Mouse (Mus musculus) embryonic facial prominence, embryonic 10.5 days (tissue): ENCODE measurements around the gene Wsb1. TPM values are rescaled to one million over a fixed set of nuclear protein-coding genes. Genes with fewer than 3 reads are reported as not detected.

Source experiments
- DNase-seq: peaks from one replicate; pipeline ENCODE4 v3.0.0-alpha.2; 2017; ENCODE audit warnings: low spot score
- H3K27ac ChIP-seq: fragments of 300-500 bp; sonication (generic); replicated peaks from 2 replicates; pipeline ENCODE4 v1.5.1; 2016; ENCODE audit warnings: mild to moderate bottlenecking
- H3K27me3 ChIP-seq: fragments of 300-500 bp; sonication (generic); replicated peaks from 2 replicates; pipeline ENCODE4 v1.6.1; 2016; ENCODE audit warnings: low read depth, mild to moderate bottlenecking; ENCODE audit not compliant: poor library complexity, severe bottlenecking
- H3K36me3 ChIP-seq: fragments of 300-500 bp; sonication (generic); replicated peaks from 2 replicates; pipeline ENCODE4 v1.6.1; 2016; ENCODE audit warnings: mild to moderate bottlenecking, moderate library complexity
- H3K4me1 ChIP-seq: fragments of 300-500 bp; sonication (generic); 2 replicates; pipeline ENCODE4 v1.6.1; 2016
- H3K4me3 ChIP-seq: fragments of 300-500 bp; sonication (generic); 2 replicates; pipeline ENCODE4 v1.5.1; 2016; ENCODE audit warnings: mild to moderate bottlenecking, moderate library complexity
- H3K9me3 ChIP-seq: fragments of 300-500 bp; sonication (generic); 2 replicates; pipeline ENCODE4 v1.6.1; 2016; ENCODE audit warnings: mild to moderate bottlenecking
- WGBS: fragments of 180-500 bp; shearing (Covaris S2); methylation state at CpG from one replicate; pipeline ENCODE4 v1.1.7; 2016; 5-methylcytosine and 5-hydroxymethylcytosine counted together
- polyA plus RNA-seq: library from polyadenylated mRNA; unstranded; fragments of >200 nt; fragmentation: Nextera tagmentation; extraction: Ambion mirVana; gene quantifications from 2 replicates; pipeline ENCODE4 v1.2.1, GENCODE M21; 2016

The Wsb1 gene
- polyA plus RNA-seq, 1 experiment from 2014 or later = 301 TPM

- no peaks in the 10 kb centered on the region for H3K9me3 ChIP-seq
- WGBS = 93% methylated on average over 6 of the region's 6 CpGs
- no peak for DNase-seq
- H3K4me3 ChIP-seq = no peak overlapping the region
- H3K4me1 ChIP-seq = peaks cover 13% of the 10 kb centered on the region
- no peaks in the 10 kb centered on the region for H3K27me3 ChIP-seq
- no peak overlapping the region for H3K27ac ChIP-seq
- H3K36me3 ChIP-seq = no peaks in the 10 kb centered on the region
These were observed 31.1 kb downstream of the Wsb1 start for GRCm38 (mm10) chr11:79223420-79223819.

GRCm38 (mm10) chr11:79222661-79223060 is 31.8 kb downstream of the Wsb1 start:
- Histone ChIP-seq H3K9me3 (no peaks in the 10 kb centered on the region), H3K4me1 (peaks cover 13% of the 10 kb centered on the region), H3K27ac (no peak overlapping the region), H3K4me3 (no peak overlapping the region), H3K36me3 (no peaks in the 10 kb centered on the region), H3K27me3 (no peaks in the 10 kb centered on the region)
- WGBS = 88% methylated on average over 6 of the region's 6 CpGs
- no peak for DNase-seq

- Histone ChIP-seq H3K4me3 (no peak overlapping the region), H3K27me3 (no peaks in the 10 kb centered on the region), H3K9me3 (no peaks in the 10 kb centered on the region), H3K4me1 (peaks cover 13% of the 10 kb centered on the region), H3K36me3 (no peaks in the 10 kb centered on the region), H3K27ac (no peak overlapping the region)
- WGBS = 82% methylated on average over 5 of the region's 5 CpGs
- no peak for DNase-seq
These were observed 32.8 kb downstream of the Wsb1 start for GRCm38 (mm10) chr11:79221641-79222040.

GRCm38 (mm10) chr11:79218936-79219626 is 35.4 kb downstream of the Wsb1 start:
- no peak for DNase-seq
- 78% methylated on average over 8 of the region's 8 CpGs for WGBS
- Histone ChIP-seq H3K27ac (no peak overlapping the region), H3K36me3 (no peaks in the 10 kb centered on the region), H3K4me1 (0 out of 2 replicates have a peak, but pooled peaks cover 2% of the 10 kb centered on the region), H3K9me3 (no peaks in the 10 kb centered on the region), H3K27me3 (no peaks in the 10 kb centered on the region), H3K4me3 (no peak overlapping the region)

- no peaks in the 10 kb centered on the region for H3K9me3 ChIP-seq
- DNase-seq = no peak
- H3K4me1 ChIP-seq = 0 out of 2 replicates have a peak, but pooled peaks cover 8% of the 10 kb centered on the region
- WGBS = 92% methylated on average over 1 of the region's 1 CpGs
- H3K27ac ChIP-seq = no peak overlapping the region
- H3K4me3 ChIP-seq = no peak overlapping the region
- no peaks in the 10 kb centered on the region for H3K36me3 ChIP-seq
- no peaks in the 10 kb centered on the region for H3K27me3 ChIP-seq
These were observed 36.4 kb downstream of the Wsb1 start for GRCm38 (mm10) chr11:79218061-79218460.

DNA sequence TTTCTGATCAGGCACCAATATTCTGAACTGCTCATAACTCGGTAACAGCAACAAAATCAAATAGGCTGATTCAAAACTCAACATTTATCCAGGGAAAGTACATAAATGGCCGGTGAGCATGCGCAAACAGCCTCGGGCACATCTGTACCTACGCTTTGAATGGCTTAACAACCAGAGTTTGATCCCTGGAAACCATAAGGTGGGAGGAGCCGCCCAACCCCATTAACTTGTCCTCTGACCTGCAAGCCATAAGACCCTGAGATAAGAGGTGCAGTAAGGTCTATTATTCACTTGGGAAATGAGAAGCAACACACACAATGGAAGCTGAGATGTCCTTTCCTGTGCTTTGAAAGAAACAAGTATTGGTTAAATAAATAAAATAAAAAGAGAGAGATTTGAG is 37.3 kb downstream of the Wsb1 start:
- no peaks in the 10 kb centered on the region for H3K9me3 ChIP-seq
- DNase-seq = no peak
- no peaks in the 10 kb centered on the region for H3K36me3 ChIP-seq
- 82% methylated on average over 6 of the region's 6 CpGs for WGBS
- 0 out of 2 replicates have a peak, but pooled peaks cover 8% of the 10 kb centered on the region for H3K4me1 ChIP-seq
- H3K27me3 ChIP-seq = no peaks in the 10 kb centered on the region
- H3K27ac ChIP-seq = no peak overlapping the region
- H3K4me3 ChIP-seq = no peak overlapping the region

DNA sequence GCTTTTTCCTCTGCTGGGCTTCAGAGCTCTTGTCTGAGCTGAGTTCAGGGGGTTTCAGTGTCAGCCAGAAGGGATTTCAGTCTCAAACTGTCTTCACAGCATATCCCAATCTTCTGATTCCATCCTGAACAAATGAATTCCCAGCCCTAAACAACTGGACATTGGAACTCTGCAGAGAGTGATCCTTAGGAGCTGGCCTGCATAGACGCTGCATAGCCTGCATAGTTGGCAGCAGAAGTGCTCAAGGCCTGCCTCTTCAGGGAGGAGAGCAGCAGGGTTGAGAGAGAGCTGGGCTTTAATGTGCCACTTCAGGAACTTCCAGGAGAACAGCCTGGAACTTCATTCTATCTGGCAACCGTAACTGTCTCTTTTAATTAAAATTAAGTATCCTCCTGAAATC is 38.9 kb downstream of the Wsb1 start:
- DNase-seq = no peak
- Histone ChIP-seq H3K27ac (no peak overlapping the region), H3K4me3 (no peak overlapping the region), H3K36me3 (no peaks in the 10 kb centered on the region), H3K4me1 (0 out of 2 replicates have a peak, but pooled peaks cover 8% of the 10 kb centered on the region), H3K9me3 (no peaks in the 10 kb centered on the region), H3K27me3 (no peaks in the 10 kb centered on the region)
- 74% methylated on average over 2 of the region's 2 CpGs for WGBS

GRCm38 (mm10) chr11:79214015-79214418 is 40.5 kb downstream of the Wsb1 start:
- Histone ChIP-seq H3K4me1 (0 out of 2 replicates have a peak, but pooled peaks cover 8% of the 10 kb centered on the region), H3K27ac (0 out of 2 replicates have a peak overlapping the region, but pooled peaks have one; percentile 40), H3K27me3 (no peaks in the 10 kb centered on the region), H3K36me3 (no peaks in the 10 kb centered on the region), H3K9me3 (no peaks in the 10 kb centered on the region), H3K4me3 (no peak overlapping the region)
- peak; percentile 92 for DNase-seq
- WGBS = 10% methylated on average over 14 of the region's 14 CpGs

- Histone ChIP-seq H3K9me3 (no peaks in the 10 kb centered on the region), H3K36me3 (no peaks in the 10 kb centered on the region), H3K27me3 (no peaks in the 10 kb centered on the region), H3K27ac (no peak overlapping the region), H3K4me3 (no peak overlapping the region), H3K4me1 (0 out of 2 replicates have a peak, but pooled peaks cover 8% of the 10 kb centered on the region)
- 88% methylated on average over 5 of the region's 5 CpGs for WGBS
- DNase-seq = no peak
These were observed 44.5 kb downstream of the Wsb1 start for GRCm38 (mm10) chr11:79209882-79210471.

GRCm38 (mm10) chr11:79209113-79209512 is 45.4 kb downstream of the Wsb1 start:
- no peaks in the 10 kb centered on the region for H3K9me3 ChIP-seq
- 62% methylated on average over 5 of the region's 5 CpGs for WGBS

GRCm38 (mm10) chr11:79208462-79208861 is 46.0 kb downstream of the Wsb1 start:
- Histone ChIP-seq H3K27me3 (no peaks in the 10 kb centered on the region), H3K4me1 (0 out of 2 replicates have a peak, but pooled peaks cover 7% of the 10 kb centered on the region), H3K9me3 (no peaks in the 10 kb centered on the region), H3K27ac (no peak overlapping the region), H3K36me3 (no peaks in the 10 kb centered on the region), H3K4me3 (no peak overlapping the region)
- DNase-seq = no peak
- 96% methylated on average over 4 of the region's 4 CpGs for WGBS

More at GRCm38 (mm10) chr11:79209113-79209512, 45.4 kb downstream of the Wsb1 start:
- DNase-seq = no peak
- no peak overlapping the region for H3K27ac ChIP-seq
- H3K36me3 ChIP-seq = no peaks in the 10 kb centered on the region
- H3K4me3 ChIP-seq = no peak overlapping the region
- H3K4me1 ChIP-seq = 0 out of 2 replicates have a peak, but pooled peaks cover 10% of the 10 kb centered on the region
- H3K27me3 ChIP-seq = no peaks in the 10 kb centered on the region

DNA sequence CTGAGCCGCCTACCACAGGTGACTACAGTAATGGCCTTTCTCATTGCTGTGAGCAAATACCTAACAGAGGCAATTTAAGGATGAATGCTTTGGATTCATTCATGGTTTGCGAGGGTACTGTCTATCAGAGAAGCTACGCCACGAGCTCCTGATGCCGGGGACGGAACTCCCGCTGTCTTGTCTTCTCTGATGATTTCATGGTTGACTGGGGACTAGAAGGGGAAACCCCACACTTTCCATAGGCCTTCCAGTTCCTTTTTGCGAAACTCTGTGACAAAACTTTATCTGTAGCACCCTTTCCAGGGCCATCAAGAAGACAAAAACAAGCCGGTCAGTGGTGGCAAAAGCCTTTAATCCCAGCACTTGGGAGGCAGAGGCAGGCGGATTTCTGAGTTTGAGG is 46.8 kb downstream of the Wsb1 start:
- H3K27me3 ChIP-seq = no peaks in the 10 kb centered on the region
- H3K4me1 ChIP-seq = 0 out of 2 replicates have a peak, but pooled peaks cover 7% of the 10 kb centered on the region
- WGBS = 90% methylated on average over 10 of the region's 10 CpGs
- no peak for DNase-seq
- H3K9me3 ChIP-seq = no peaks in the 10 kb centered on the region
- H3K36me3 ChIP-seq = no peaks in the 10 kb centered on the region
- no peak overlapping the region for H3K27ac ChIP-seq
- H3K4me3 ChIP-seq = no peak overlapping the region

DNA sequence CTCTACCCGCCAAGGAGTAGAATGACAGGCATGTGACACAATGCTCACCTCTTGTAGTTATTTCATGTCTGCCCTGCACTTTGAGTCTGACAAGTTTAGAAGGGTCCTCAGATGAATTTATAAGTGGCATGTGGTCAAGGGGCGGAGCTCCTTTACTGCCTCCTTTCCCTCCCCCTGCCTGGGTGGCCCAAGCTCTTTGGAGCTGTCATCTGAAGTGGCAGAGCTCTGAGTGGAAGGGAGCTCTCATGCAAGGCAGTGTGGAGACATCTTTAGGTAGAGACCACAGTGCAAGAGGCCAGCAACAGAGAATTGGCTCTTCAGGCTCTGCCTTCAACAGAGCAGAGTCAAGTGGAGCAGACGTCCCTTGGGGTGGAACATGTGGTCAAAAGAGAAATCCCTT is 50.0 kb downstream of the Wsb1 start:
- DNase-seq = no peak
- no peak overlapping the region for H3K27ac ChIP-seq
- no peaks in the 10 kb centered on the region; the same call in 1 of the 2 replicates for H3K27me3 ChIP-seq
- H3K36me3 ChIP-seq = no peaks in the 10 kb centered on the region
- 81% methylated on average over 3 of the region's 3 CpGs for WGBS
- no peaks in the 10 kb centered on the region for H3K9me3 ChIP-seq
- peaks cover 21% of the 10 kb centered on the region for H3K4me1 ChIP-seq
- H3K4me3 ChIP-seq = no peak overlapping the region
